Mouse (Mus musculus) lung, postnatal 0 days (tissue): Measurements from ENCODE around the gene Syt14. TPM values are rescaled to one million over a fixed set of nuclear protein-coding genes. Genes with fewer than 3 reads are reported as not detected.

Experiments
- ATAC-seq: fragments of 200-750 bp; cut with Nextera tagmentation; 2 replicates; pipeline ENCODE4 v1.8.0; 2017; ENCODE audit warnings: moderate library complexity
- DNase-seq: peaks from one replicate; pipeline ENCODE4 v3.0.0-alpha.2; 2016; ENCODE audit warnings: low spot score
- H3K27ac ChIP-seq: fragments of 300-500 bp; sonication (generic); 2 replicates; pipeline ENCODE4 v1.5.1; 2014; ENCODE audit warnings: antibody characterized with exemption, mild to moderate bottlenecking, low read length, mixed read lengths
- H3K27me3 ChIP-seq: fragments of 300-500 bp; sonication (generic); replicated peaks from 2 replicates; pipeline ENCODE4 v1.6.1; 2014; ENCODE audit warnings: low read length, mixed read lengths; ENCODE audit not compliant: insufficient read depth
- H3K36me3 ChIP-seq: fragments of 300-500 bp; sonication (generic); 2 replicates; pipeline ENCODE4 v1.6.1; 2014; ENCODE audit warnings: low read length, mixed read lengths; ENCODE audit not compliant: insufficient read depth
- H3K4me1 ChIP-seq: fragments of 300-500 bp; sonication (generic); 2 replicates; pipeline ENCODE4 v1.6.1; 2014; ENCODE audit warnings: antibody characterized with exemption, low read depth, low read length, mixed read lengths; ENCODE audit not compliant: insufficient read depth
- H3K4me2 ChIP-seq: fragments of 300-500 bp; sonication (generic); replicated peaks from 2 replicates; pipeline ENCODE4 v1.6.1; 2014; ENCODE audit warnings: low read depth, mild to moderate bottlenecking, low read length, moderate library complexity, mixed read lengths
- H3K4me3 ChIP-seq: fragments of 300-500 bp; sonication (generic); 2 replicates; pipeline ENCODE4 v1.5.1; 2014; ENCODE audit warnings: low read depth, low read length
- H3K9ac ChIP-seq: fragments of 300-500 bp; sonication (generic); replicated peaks from 2 replicates; pipeline ENCODE4 v1.6.1; 2014; ENCODE audit warnings: low read depth, mild to moderate bottlenecking
- H3K9me3 ChIP-seq: fragments of 300-500 bp; sonication (generic); 2 replicates; pipeline ENCODE4 v1.6.1; 2016; ENCODE audit warnings: low read length, mixed read lengths
- CTCF ChIP-seq: IDR thresholded peaks from 2 replicates; pipeline ENCODE4 v1.5.1; 2016; ENCODE audit warnings: antibody characterized with exemption, mild to moderate bottlenecking
- EP300 ChIP-seq: IDR thresholded peaks from 2 replicates; pipeline ENCODE4 v1.6.1; 2016; ENCODE audit warnings: antibody characterized with exemption, mild to moderate bottlenecking, control low read depth
- WGBS: fragments of 180-500 bp; shearing (Covaris S2); extraction: QIAGEN DNeasy Blood & Tissue Kit; methylation state at CpG from one replicate; pipeline ENCODE4 v1.1.7; 2014; 5-methylcytosine and 5-hydroxymethylcytosine counted together
- polyA plus RNA-seq: library from polyadenylated mRNA; unstranded; fragments of >200 nt; fragmentation: Nextera tagmentation; extraction: Ambion mirVana; gene quantifications from 2 replicates; pipeline ENCODE4 v1.2.1, GENCODE M21; 2015

Gene Syt14
- 0.18 and 0.30 TPM in 2 replicates for polyA plus RNA-seq

DNA sequence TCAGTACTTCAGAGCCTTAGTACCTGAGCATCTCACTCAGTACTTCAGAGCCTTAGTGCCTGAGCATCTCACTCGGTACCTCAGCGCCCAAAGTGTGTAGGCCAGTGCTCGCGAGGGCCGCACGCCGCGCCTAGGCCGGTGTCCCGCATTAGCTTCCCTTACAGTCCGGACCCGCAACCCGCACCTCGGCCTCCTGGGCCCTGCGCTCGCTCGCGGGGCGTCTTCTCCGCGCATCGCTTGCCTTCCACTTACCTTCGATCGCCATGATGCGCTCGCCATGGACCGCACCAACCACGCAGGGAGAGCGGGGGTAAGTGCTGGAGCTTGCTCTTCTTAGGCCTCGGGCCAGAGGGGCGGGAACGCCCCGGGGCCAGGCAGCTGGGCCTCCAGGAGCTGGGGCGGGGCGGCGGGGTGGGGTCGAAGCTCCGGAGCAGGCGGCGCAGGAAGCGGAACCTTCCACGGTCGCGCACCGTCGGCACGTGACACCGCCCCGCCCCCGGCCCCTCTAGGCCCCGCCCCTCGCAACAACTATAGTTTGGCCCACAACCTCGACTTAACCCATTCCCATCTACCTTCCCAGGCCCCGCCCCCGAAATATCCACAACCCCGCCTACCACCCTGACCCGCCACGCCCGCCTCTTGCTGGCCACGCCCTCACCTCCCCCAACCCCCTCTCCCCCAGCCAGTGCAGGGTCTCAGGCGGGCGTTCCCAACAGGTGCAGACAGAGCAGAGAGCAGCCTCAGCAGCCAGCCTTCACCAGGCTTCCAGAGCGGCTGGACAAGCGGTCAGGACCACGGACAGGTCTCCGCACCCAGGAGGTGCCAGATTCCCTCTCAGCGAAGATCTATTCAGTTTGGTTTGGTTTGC, at the start of gene Syt14:
TSS of gene Syt14 (minus strand) at position 405 of the 868 bp plus-strand sequence.
- Histone ChIP-seq H3K9me3 (no peaks in the 10 kb centered on the region), H3K27me3 (peaks cover 12% of the 10 kb centered on the region; the same call in 1 of the 2 replicates), H3K4me3 (peak within 1 kb of the TSS; percentile 33), H3K4me1 (peaks cover 2% of the 10 kb centered on the region; the same call in 1 of the 2 replicates), H3K9ac (no peak within 1 kb of the TSS), H3K27ac (no peak within 1 kb of the TSS), H3K4me2 (peak within 1 kb of the TSS; percentile 72), H3K36me3 (no peaks in the 10 kb centered on the region)
- peak; percentile 87 for DNase-seq
- ATAC-seq, result peak; percentile 92
- no peak for TF ChIP-seq EP300
- no peak for TF ChIP-seq CTCF
- 2% methylated on average over 48 of the region's 67 CpGs for WGBS

DNA sequence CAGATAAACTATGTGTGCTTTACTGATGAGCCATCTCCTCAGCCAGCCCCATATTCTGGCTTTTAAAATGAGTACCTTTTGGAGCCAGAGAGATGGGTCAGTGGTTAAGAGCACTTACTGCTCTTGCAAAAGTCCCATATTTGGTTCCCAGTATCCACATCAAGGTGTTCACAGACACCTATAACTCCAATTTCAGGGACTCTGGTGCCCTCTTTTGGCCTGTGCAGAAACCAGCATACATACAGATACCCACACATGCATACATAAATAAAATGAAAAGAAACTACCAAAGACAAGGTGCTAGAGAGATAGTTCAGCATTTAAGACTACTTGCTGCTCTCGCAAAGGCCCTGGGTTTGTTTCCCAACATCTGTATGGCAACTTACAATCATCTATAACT, 48.4 kb upstream of the Syt14 start:
- Histone ChIP-seq H3K4me2 (no peak overlapping the region), H3K36me3 (no peaks in the 10 kb centered on the region), H3K9ac (no peak overlapping the region), H3K4me3 (no peak overlapping the region), H3K9me3 (no peaks in the 10 kb centered on the region), H3K27me3 (no peaks in the 10 kb centered on the region), H3K4me1 (no peaks in the 10 kb centered on the region), H3K27ac (no peak overlapping the region)
- TF ChIP-seq CTCF (peak; percentile 9; the same call in 1 of the 2 replicates), EP300 (no peak)
- 91% methylated on average over 1 of the region's 1 CpGs for WGBS
- ATAC-seq, result no peak
- no peak for DNase-seq

GRCm38 (mm10) chr1:193083051-193083450, 47.5 kb upstream of the Syt14 start:
- WGBS, result 65% methylated on average over 7 of the region's 7 CpGs
- Histone ChIP-seq H3K9me3 (no peaks in the 10 kb centered on the region), H3K4me3 (no peak overlapping the region), H3K4me2 (no peak overlapping the region), H3K9ac (no peak overlapping the region), H3K27ac (no peak overlapping the region), H3K36me3 (no peaks in the 10 kb centered on the region), H3K27me3 (no peaks in the 10 kb centered on the region), H3K4me1 (no peaks in the 10 kb centered on the region)
- ATAC-seq, result no peak
- DNase-seq, result no peak
- TF ChIP-seq CTCF (no peak), EP300 (no peak)

GRCm38 (mm10) chr1:193082311-193082921, 46.8 kb upstream of the Syt14 start:
- ATAC-seq, result peak; percentile 76
- WGBS, result 33% methylated on average over 10 of the region's 10 CpGs

GRCm38 (mm10) chr1:193062618-193063017, 27.0 kb upstream of the Syt14 start:
- TF ChIP-seq CTCF (no peak), EP300 (no peak)
- H3K9ac ChIP-seq, result no peak overlapping the region
- 85% methylated on average over 3 of the region's 3 CpGs for WGBS
- H3K27ac ChIP-seq, result no peak overlapping the region
- no peak overlapping the region for H3K4me2 ChIP-seq
- ATAC-seq (no peak), DNase-seq (no peak)
- no peaks in the 10 kb centered on the region for H3K4me1 ChIP-seq
- no peaks in the 10 kb centered on the region for H3K9me3 ChIP-seq
- H3K36me3 ChIP-seq, result no peaks in the 10 kb centered on the region
- no peak overlapping the region for H3K4me3 ChIP-seq
- no peaks in the 10 kb centered on the region for H3K27me3 ChIP-seq

More at GRCm38 (mm10) chr1:193082311-193082921, 46.8 kb upstream of the Syt14 start:
- H3K4me1 ChIP-seq, result no peaks in the 10 kb centered on the region
- TF ChIP-seq EP300, result 0 out of 2 replicates have a peak, but pooled peaks have one; percentile 34
- no peak for TF ChIP-seq CTCF
- no peaks in the 10 kb centered on the region for H3K36me3 ChIP-seq
- no peaks in the 10 kb centered on the region for H3K9me3 ChIP-seq
- H3K4me2 ChIP-seq, result no peak overlapping the region
- no peak overlapping the region for H3K9ac ChIP-seq
- H3K4me3 ChIP-seq, result no peak overlapping the region
- H3K27me3 ChIP-seq, result no peaks in the 10 kb centered on the region
- DNase-seq, result peak; percentile 79
- H3K27ac ChIP-seq, result no peak overlapping the region

DNA sequence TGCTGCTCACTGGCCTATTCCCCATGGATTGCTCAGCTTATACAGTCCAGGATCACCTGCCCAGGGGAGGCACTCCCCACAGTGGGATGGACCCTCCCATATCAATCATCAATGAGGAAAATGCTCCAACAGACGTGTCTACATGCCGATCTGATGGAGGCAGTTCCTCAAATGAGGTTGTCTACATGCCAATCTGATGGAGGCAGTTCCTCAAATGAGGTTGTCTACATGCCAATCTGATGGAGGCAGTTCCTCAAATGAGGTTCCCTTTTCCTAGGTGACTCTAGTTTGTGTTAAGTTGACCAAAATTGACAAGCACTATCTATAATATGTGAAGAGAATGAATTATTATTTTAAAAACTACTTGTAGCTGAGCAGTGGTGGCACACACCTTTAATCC, 24.6 kb upstream of the Syt14 start:
- TF ChIP-seq CTCF (no peak), EP300 (no peak)
- Histone ChIP-seq H3K4me2 (no peak overlapping the region), H3K27me3 (no peaks in the 10 kb centered on the region), H3K27ac (no peak overlapping the region), H3K4me3 (no peak overlapping the region), H3K9ac (no peak overlapping the region), H3K36me3 (no peaks in the 10 kb centered on the region), H3K9me3 (no peaks in the 10 kb centered on the region), H3K4me1 (no peaks in the 10 kb centered on the region)
- no peak for DNase-seq
- WGBS, result 64% methylated on average over 2 of the region's 2 CpGs
- ATAC-seq, result no peak
